Mouse (Mus musculus) intestine, postnatal 0 days (tissue): Measurements from ENCODE around the gene Cox8a. TPM values are rescaled to one million over a fixed set of nuclear protein-coding genes. Genes with fewer than 3 reads are reported as not detected.
A peak's percentile ranks its signal among the peaks of the same experiment; 100 is the strongest.

Source experiments
- ATAC-seq: fragments of 200-750 bp; cut with Nextera tagmentation; 2 replicates; pipeline ENCODE4 v1.8.0; 2017; ENCODE audit warnings: mild to moderate bottlenecking, moderate TSS enrichment, moderate library complexity
- H3K27ac ChIP-seq: fragments of 300-500 bp; sonication (generic); 2 replicates; pipeline ENCODE4 v1.5.1; 2014; ENCODE audit warnings: mild to moderate bottlenecking, low read depth, low read length, moderate library complexity
- H3K27me3 ChIP-seq: fragments of 300-500 bp; sonication (generic); replicated peaks from 2 replicates; pipeline ENCODE4 v1.6.1; 2014; ENCODE audit warnings: low read length, mixed read lengths; ENCODE audit not compliant: control insufficient read depth, insufficient read depth
- H3K36me3 ChIP-seq: fragments of 300-500 bp; sonication (generic); 2 replicates; pipeline ENCODE4 v1.6.1; 2014; ENCODE audit warnings: mild to moderate bottlenecking, moderate library complexity; ENCODE audit not compliant: control insufficient read depth, insufficient read depth
- H3K4me1 ChIP-seq: fragments of 300-500 bp; sonication (generic); replicated peaks from 2 replicates; pipeline ENCODE4 v1.6.1; 2014; ENCODE audit warnings: antibody characterized with exemption, low read length, mixed read lengths; ENCODE audit not compliant: control insufficient read depth, insufficient read depth
- H3K4me2 ChIP-seq: fragments of 300-500 bp; sonication (generic); replicated peaks from 2 replicates; pipeline ENCODE4 v1.6.1; 2014; ENCODE audit warnings: low read depth, mild to moderate bottlenecking, moderate library complexity
- H3K4me3 ChIP-seq: fragments of 300-500 bp; sonication (generic); 2 replicates; pipeline ENCODE4 v1.5.1; 2014; ENCODE audit warnings: low read depth, low read length
- H3K9ac ChIP-seq: fragments of 300-500 bp; sonication (generic); 2 replicates; pipeline ENCODE4 v1.6.1; 2014; ENCODE audit warnings: mild to moderate bottlenecking, low read depth, low read length
- H3K9me3 ChIP-seq: fragments of 300-500 bp; sonication (generic); 2 replicates; pipeline ENCODE4 v1.6.1; 2016; ENCODE audit warnings: mixed run types; ENCODE audit not compliant: control insufficient read depth
- CTCF ChIP-seq: sonication (generic); IDR thresholded peaks from 2 replicates; pipeline ENCODE4 v1.5.1; 2016; ENCODE audit warnings: low read depth, mild to moderate bottlenecking, control low read depth, antibody characterized with exemption, moderate library complexity
- WGBS: fragments of 180-500 bp; shearing (Covaris S2); extraction: QIAGEN DNeasy Blood & Tissue Kit; methylation state at CpG from one replicate; pipeline ENCODE4 v1.1.7; 2014; 5-methylcytosine and 5-hydroxymethylcytosine counted together
- polyA plus RNA-seq: library from polyadenylated mRNA; unstranded; fragments of >200 nt; fragmentation: Nextera tagmentation; extraction: Ambion mirVana; gene quantifications from 2 replicates; pipeline ENCODE4 v1.2.1, GENCODE M21; 2015

Gene Cox8a
- polyA plus RNA-seq, 1 experiment from 2014 or later: 2,194 TPM

GRCm38 (mm10) chr19:7226511-7226914 is 9.1 kb upstream of the Cox8a start:
- no peak overlapping the region for H3K9ac ChIP-seq
- peaks cover 4% of the 10 kb centered on the region; the same call in 1 of the 2 replicates for H3K4me1 ChIP-seq
- H3K4me2 ChIP-seq: 0 out of 2 replicates have a peak overlapping the region, but pooled peaks have one; percentile 9
- ATAC-seq: peak; percentile 79
- WGBS: 46% methylated on average over 6 of the region's 6 CpGs
- no peak overlapping the region for H3K4me3 ChIP-seq
- H3K36me3 ChIP-seq: peaks cover 42% of the 10 kb centered on the region
- TF ChIP-seq CTCF: no peak
- H3K27me3 ChIP-seq: no peaks in the 10 kb centered on the region
- H3K27ac ChIP-seq: peak overlapping the region; percentile 91
- H3K9me3 ChIP-seq: no peaks in the 10 kb centered on the region

- Histone ChIP-seq H3K27ac (no peak overlapping the region), H3K9ac (no peak overlapping the region), H3K9me3 (no peaks in the 10 kb centered on the region), H3K4me2 (no peak overlapping the region), H3K27me3 (no peaks in the 10 kb centered on the region), H3K4me3 (no peak overlapping the region), H3K4me1 (peaks cover 4% of the 10 kb centered on the region; the same call in 1 of the 2 replicates), H3K36me3 (peaks cover 29% of the 10 kb centered on the region)
- 75% methylated on average over 9 of the region's 9 CpGs for WGBS
- TF ChIP-seq CTCF: no peak
- ATAC-seq: no peak
Measured at GRCm38 (mm10) chr19:7225096-7225690, 7.8 kb upstream of the Cox8a start.

GRCm38 (mm10) chr19:7224253-7224652 is 6.8 kb upstream of the Cox8a start:
- no peak for TF ChIP-seq CTCF
- no peak overlapping the region for H3K27ac ChIP-seq
- peaks cover 20% of the 10 kb centered on the region for H3K36me3 ChIP-seq
- 94% methylated on average over 3 of the region's 3 CpGs for WGBS
- H3K27me3 ChIP-seq: no peaks in the 10 kb centered on the region
- H3K4me1 ChIP-seq: peaks cover 4% of the 10 kb centered on the region; the same call in 1 of the 2 replicates
- H3K4me2 ChIP-seq: no peak overlapping the region
- no peaks in the 10 kb centered on the region for H3K9me3 ChIP-seq
- no peak overlapping the region for H3K4me3 ChIP-seq
- ATAC-seq: no peak
- H3K9ac ChIP-seq: no peak overlapping the region

- H3K36me3 ChIP-seq: peaks cover 13% of the 10 kb centered on the region
- no peak overlapping the region for H3K4me2 ChIP-seq
- H3K9me3 ChIP-seq: no peaks in the 10 kb centered on the region
- peak; percentile 39 for TF ChIP-seq CTCF
- no peak overlapping the region for H3K4me3 ChIP-seq
- H3K4me1 ChIP-seq: peaks cover 4% of the 10 kb centered on the region; the same call in 1 of the 2 replicates
- H3K27me3 ChIP-seq: no peaks in the 10 kb centered on the region
- H3K27ac ChIP-seq: no peak overlapping the region
- ATAC-seq: no peak
- no peak overlapping the region for H3K9ac ChIP-seq
Measured at GRCm38 (mm10) chr19:7223488-7223887, 6.1 kb upstream of the Cox8a start.

- Histone ChIP-seq H3K36me3 (peaks cover 1% of the 10 kb centered on the region; the same call in 1 of the 2 replicates), H3K4me1 (peaks cover 4% of the 10 kb centered on the region; the same call in 1 of the 2 replicates), H3K9me3 (no peaks in the 10 kb centered on the region), H3K9ac (no peak overlapping the region), H3K4me2 (no peak overlapping the region), H3K27me3 (no peaks in the 10 kb centered on the region), H3K4me3 (no peak overlapping the region), H3K27ac (no peak overlapping the region)
- no peak for TF ChIP-seq CTCF
- no peak for ATAC-seq
- WGBS: 82% methylated on average over 6 of the region's 6 CpGs
Measured at GRCm38 (mm10) chr19:7222196-7222595, 4.8 kb upstream of the Cox8a start.

GRCm38 (mm10) chr19:7218753-7219152 is 1.3 kb upstream of the Cox8a start:
- ATAC-seq: no peak
- 97% methylated on average over 5 of the region's 5 CpGs for WGBS

More at GRCm38 (mm10) chr19:7218753-7219152, 1.3 kb upstream of the Cox8a start:
- Histone ChIP-seq H3K27me3 (no peaks in the 10 kb centered on the region), H3K27ac (no peak overlapping the region), H3K9me3 (no peaks in the 10 kb centered on the region), H3K4me2 (no peak overlapping the region), H3K9ac (no peak overlapping the region), H3K4me3 (no peak overlapping the region), H3K36me3 (peaks cover 19% of the 10 kb centered on the region; the same call in 1 of the 2 replicates), H3K4me1 (peaks cover 4% of the 10 kb centered on the region)
- no peak for TF ChIP-seq CTCF
